9 mouse cellular contexts compared by ENCODE assay signal in genomic region chr4:45184521-45185330, GRCm38 (mm10). TPM values are rescaled to one million over a fixed set of nuclear protein-coding genes. Genes with fewer than 3 reads are reported as not detected.
A peak's percentile ranks its signal among the peaks of the same experiment; 100 is the strongest.
DNase-seq lines count a peak whose midpoint lies in the region; ATAC-seq and TF ChIP-seq lines count a peak whose summit lies in the region.
"Had no signal": no experiment of that assay in that cellular context is flagged by ENCODE, and none has a peak within 500 bp of the region (broad histone marks: within the 10 kb centered on the region; RNA-seq: fewer than 3 reads in every experiment).

Gene Frmpd1 (plus strand): TSS chr4:45184875.

- peaks cover 71% of the 10 kb centered on the region for H3K27me3 ChIP-seq in erythroblast, embryonic 14.5 days (ENCODE audit: control insufficient read depth)
- H3K27me3 ChIP-seq in embryonic facial prominence, embryonic 11.5 days (ENCODE audit: control insufficient read depth, insufficient read depth, low read length) = peaks cover 6% of the 10 kb centered on the region; the same call in 1 of the 2 replicates
- H3K27me3 ChIP-seq in heart, adult 2 months (ENCODE audit: control insufficient read depth, insufficient read depth, low read length) = peaks cover 6% of the 10 kb centered on the region; the same call in 1 of the 2 replicates
- no peaks in the 10 kb centered on the region for H3K27me3 ChIP-seq in kidney, adult 2 months (replicated peaks; ENCODE audit: control insufficient read depth, insufficient read depth, low read length)
- peaks cover 81% of the 10 kb centered on the region for H3K27me3 ChIP-seq in limb, embryonic 12.5 days
- peaks cover 63% of the 10 kb centered on the region for H3K27me3 ChIP-seq in midbrain, embryonic 12.5 days
- no peaks in the 10 kb centered on the region; the same call in none of the 2 replicates for H3K27me3 ChIP-seq in splenic B cell, adult 2 months (ENCODE audit: control insufficient read depth, insufficient read depth, low read length, poor library complexity, severe bottlenecking)

- peak within 1 kb of the TSS; percentile 67 for H3K9ac ChIP-seq in embryonic facial prominence, embryonic 11.5 days (replicated peaks; ENCODE audit: low read length)
- H3K9ac ChIP-seq in heart, adult 2 months (ENCODE audit: low read depth, low read length) = peak within 1 kb of the TSS; percentile 61
- peak within 1 kb of the TSS; percentile 65 for H3K9ac ChIP-seq in limb, embryonic 12.5 days (replicated peaks)
- H3K9ac ChIP-seq in midbrain, embryonic 12.5 days (replicated peaks) = peak within 1 kb of the TSS; percentile 67

- TF ChIP-seq EP300 in heart, adult 2 months (IDR thresholded peaks at IDR 0.05; ENCODE audit: insufficient read depth, low read depth, low read length) = no peak

- H3K79me2 ChIP-seq in heart, adult 2 months (replicated peaks; ENCODE audit: control insufficient read depth, insufficient read depth, low read length) = no peaks in the 10 kb centered on the region

- TF ChIP-seq POLR2A in heart, adult 2 months (IDR thresholded peaks at IDR 0.05; ENCODE audit: insufficient read depth, low read depth, low read length) = no peak
- TF ChIP-seq POLR2A in kidney, adult 2 months (IDR thresholded peaks at IDR 0.05; ENCODE audit: low read depth, low read length) = no peak

- no peak for TF ChIP-seq CTCF in heart, adult 2 months (IDR thresholded peaks at IDR 0.05)
- TF ChIP-seq CTCF in kidney, adult 2 months (conservative IDR thresholded peaks at IDR 0.05; ENCODE audit: insufficient read depth, insufficient read length, low read depth, low read length) = no peak

- DNase-seq in embryonic facial prominence, embryonic 11.5 days (ENCODE audit: low spot score) = peak; percentile 79
- DNase-seq in heart, adult 2 months = peak; percentile 74 to 75
- DNase-seq in kidney, adult 2 months = peak; percentile 62
- peak; percentile 35 for DNase-seq in splenic B cell, adult 2 months (ENCODE audit: low read depth, low spot score)

- H3K4me2 ChIP-seq in embryonic facial prominence, embryonic 11.5 days (ENCODE audit: low read depth, low read length) = peak within 1 kb of the TSS; percentile 99
- peak within 1 kb of the TSS; percentile 97 for H3K4me2 ChIP-seq in limb, embryonic 12.5 days
- H3K4me2 ChIP-seq in midbrain, embryonic 12.5 days (replicated peaks) = peak within 1 kb of the TSS; percentile 99

- WGBS in embryonic facial prominence, embryonic 11.5 days = 0% methylated on average over 67 of the region's 85 CpGs
- WGBS in heart, adult 2 months = 3% methylated on average over 79 of the region's 85 CpGs
- 1% methylated on average over 84 of the region's 85 CpGs for WGBS in kidney, adult 2 months
- under 1% methylated on average over 66 of the region's 85 CpGs for WGBS in limb, embryonic 12.5 days
- under 1% methylated on average over 71 of the region's 85 CpGs for WGBS in midbrain, embryonic 12.5 days

- H3K27ac ChIP-seq in embryonic facial prominence, embryonic 11.5 days (replicated peaks; ENCODE audit: low read depth, low read length) = no peak within 1 kb of the TSS
- H3K27ac ChIP-seq in heart, adult 2 months = no peak within 1 kb of the TSS
- no peak within 1 kb of the TSS for H3K27ac ChIP-seq in kidney, adult 2 months (ENCODE audit: insufficient read depth, low read depth, low read length)
- 0 out of 2 replicates have a peak within 1 kb of the TSS, but pooled peaks have one; percentile 23 for H3K27ac ChIP-seq in limb, embryonic 12.5 days
- peak within 1 kb of the TSS; percentile 42 for H3K27ac ChIP-seq in midbrain, embryonic 12.5 days (replicated peaks)

- no peak for ATAC-seq in erythroblast, adult 5-6 weeks (replicated peaks; ENCODE audit: low FRiP score, poor library complexity, severe bottlenecking)
- peak; percentile 77 for ATAC-seq in embryonic facial prominence, embryonic 11.5 days (replicated peaks; ENCODE audit: insufficient number of reproducible peaks, low FRiP score, low TSS enrichment, low read depth)
- ATAC-seq in limb, embryonic 12.5 days (ENCODE audit: insufficient number of reproducible peaks, insufficient read depth, low FRiP score, low TSS enrichment, low read depth) = peak; percentile 78
- ATAC-seq in midbrain, embryonic 12.5 days (ENCODE audit: low FRiP score, low read depth) = peak; percentile 89

- no peaks in the 10 kb centered on the region for H3K36me3 ChIP-seq in erythroblast, embryonic 14.5 days (ENCODE audit: control insufficient read depth)
- H3K36me3 ChIP-seq in embryonic facial prominence, embryonic 11.5 days (replicated peaks; ENCODE audit: control insufficient read depth, insufficient read depth, low read depth, low read length) = no peaks in the 10 kb centered on the region
- H3K36me3 ChIP-seq in heart, adult 2 months (ENCODE audit: control insufficient read depth, insufficient read depth, low read length) = no peaks in the 10 kb centered on the region
- no peaks in the 10 kb centered on the region for H3K36me3 ChIP-seq in kidney, adult 2 months (ENCODE audit: control insufficient read depth, insufficient read depth, low read length)
- no peaks in the 10 kb centered on the region for H3K36me3 ChIP-seq in limb, embryonic 12.5 days
- no peaks in the 10 kb centered on the region for H3K36me3 ChIP-seq in midbrain, embryonic 12.5 days
- no peaks in the 10 kb centered on the region for H3K36me3 ChIP-seq in splenic B cell, adult 2 months (ENCODE audit: control insufficient read depth, insufficient read depth, low read length, poor library complexity, severe bottlenecking)

- peak within 1 kb of the TSS; percentile 46 for H3K4me3 ChIP-seq in erythroblast, embryonic 14.5 days (replicated peaks)
- peak within 1 kb of the TSS; percentile 66 for H3K4me3 ChIP-seq in embryonic facial prominence, embryonic 11.5 days (ENCODE audit: low read depth, low read length)
- H3K4me3 ChIP-seq in heart, adult 2 months = peak within 1 kb of the TSS; percentile 62
- H3K4me3 ChIP-seq in kidney, adult 2 months (ENCODE audit: insufficient read depth, low read depth, low read length) = peak within 1 kb of the TSS; percentile 66
- H3K4me3 ChIP-seq in limb, embryonic 12.5 days (replicated peaks) = peak within 1 kb of the TSS; percentile 64
- H3K4me3 ChIP-seq in midbrain, embryonic 12.5 days = peak within 1 kb of the TSS; percentile 67

- intact Hi-C loops in heart, adult 2 months (cut with DNase I) = no loop called here

- H3K9me3 ChIP-seq in erythroblast, embryonic 14.5 days (ENCODE audit: control insufficient read depth, low read length) = no peaks in the 10 kb centered on the region
- H3K9me3 ChIP-seq in embryonic facial prominence, embryonic 11.5 days (replicated peaks; ENCODE audit: control insufficient read depth, low read length) = no peaks in the 10 kb centered on the region
- H3K9me3 ChIP-seq in limb, embryonic 12.5 days = no peaks in the 10 kb centered on the region
- H3K9me3 ChIP-seq in midbrain, embryonic 12.5 days = no peaks in the 10 kb centered on the region

- peaks cover 7% of the 10 kb centered on the region for H3K4me1 ChIP-seq in erythroblast, embryonic 14.5 days (ENCODE audit: control insufficient read depth)
- no peaks in the 10 kb centered on the region; the same call in none of the 2 replicates for H3K4me1 ChIP-seq in embryonic facial prominence, embryonic 11.5 days (ENCODE audit: control insufficient read depth, insufficient read depth, low read length)
- peaks cover 1% of the 10 kb centered on the region; the same call in 1 of the 2 replicates for H3K4me1 ChIP-seq in heart, adult 2 months (ENCODE audit: control insufficient read depth, insufficient read depth, low read length)
- H3K4me1 ChIP-seq in kidney, adult 2 months (ENCODE audit: control insufficient read depth, insufficient read depth, low read length) = no peaks in the 10 kb centered on the region; the same call in 1 of the 2 replicates
- peaks cover 4% of the 10 kb centered on the region; the same call in 1 of the 2 replicates for H3K4me1 ChIP-seq in limb, embryonic 12.5 days (replicated peaks)
- H3K4me1 ChIP-seq in midbrain, embryonic 12.5 days = peaks cover 20% of the 10 kb centered on the region

RNA-seq across cellular contexts. Expression of gene Frmpd1, which starts in this region (rescaled TPM):
- polyA plus RNA-seq in erythroblast, embryonic 14.5 days (2012) = 0.01 TPM in 1 of 2 replicates, not detected in the other
- total RNA-seq in erythroblast, adult 5-6 weeks (2015; ENCODE audit: low replicate concordance) = not detected in 2 replicates
- total RNA-seq in erythroblast, adult 5-6 weeks (2017; ENCODE audit: low replicate concordance) = not detected in 2 replicates
- polyA plus RNA-seq in embryonic facial prominence, embryonic 11.5 days (2014; fragmentation: Nextera tagmentation; extraction: Ambion mirVana) = 1.2 TPM in 2 replicates
- total RNA-seq in heart, adult 2 months (2021) = under 1 TPM; 0.34 to 0.55 TPM
- polyA plus RNA-seq in heart, adult 2 months (2012; rRNA removed) = 0.41 and 0.47 TPM in 2 replicates
- 0.46 and 0.56 TPM in 2 replicates for polyA plus RNA-seq in kidney, adult 2 months (2012; rRNA removed)
- polyA plus RNA-seq in limb, embryonic 12.5 days (2016; fragmentation: Nextera tagmentation; extraction: Ambion mirVana) = 3.6 and 3.7 TPM in 2 replicates
- polyA plus RNA-seq in midbrain, embryonic 12.5 days (2016; fragmentation: Nextera tagmentation; extraction: Ambion mirVana) = 2.0 and 2.1 TPM in 2 replicates
- total RNA-seq: neutrophil, adult 5-6 weeks had no signal

Comparison
In these comparisons a context has a peak if more than half of its experiments do, and no peak if none do; other contexts are left out.
1. Peak in DNase-seq, H3K4me3 ChIP-seq and H3K9ac ChIP-seq in heart, adult 2 months; RNA of the gene not detected or under 1 TPM.
2. Peak in DNase-seq and H3K4me3 ChIP-seq in kidney, adult 2 months; RNA of the gene not detected or under 1 TPM.
3. H3K27ac ChIP-seq: peak in limb, embryonic 12.5 days (single experiment) and midbrain, embryonic 12.5 days (single experiment); none in embryonic facial prominence, embryonic 11.5 days (single experiment), heart, adult 2 months (single experiment) and kidney, adult 2 months (single experiment).
4. Peak in every context shown above with its lines, with median percentiles within 50 percentile points of each other: H3K4me3 ChIP-seq, DNase-seq, H3K4me2 ChIP-seq and H3K9ac ChIP-seq.